Mouse (Mus musculus): ENCODE measurements at regions not wholly inside any gene's neighbourhood (a gene's known extent, or its start where the extent isn't known, plus 50 kb on each side); places are given as distances from the start of the nearest gene placed in this dataset.
"Not testable (repeated sequence)": the region's sequence is repeated elsewhere in the genome, so short reads cannot be mapped to it uniquely, and the experiment has no call there.

- H3K27ac ChIP-seq (ENCODE audit: low read depth, low read length); H3K4me2 ChIP-seq; ATAC-seq (replicated peaks; ENCODE audit: low FRiP score); H3K4me1 ChIP-seq (replicated peaks; ENCODE audit: control insufficient read depth, insufficient read depth, low read length); H3K27me3 ChIP-seq (replicated peaks; ENCODE audit: control insufficient read depth, insufficient read depth, low read length); DNase-seq (ENCODE audit: low spot score); H3K36me3 ChIP-seq (ENCODE audit: control insufficient read depth, insufficient read depth, low read length); H3K9ac ChIP-seq (ENCODE audit: low read depth, low read length); H3K9me3 ChIP-seq (ENCODE audit: control insufficient read depth, low read length); H3K4me3 ChIP-seq (ENCODE audit: low read depth, low read length): not testable (repeated sequence)
- 44% methylated on average over 3 of the region's 3 CpGs for WGBS
Observed at GRCm38 (mm10) chr12:17852138-17852537, 161.5 kb downstream of the Hpcal1 start.

GRCm38 (mm10) chr12:17872491-17872890 lies 181.8 kb downstream of the Hpcal1 start:
- H3K4me3 ChIP-seq (ENCODE audit: low read depth, low read length); DNase-seq (ENCODE audit: low spot score); H3K4me1 ChIP-seq (replicated peaks; ENCODE audit: control insufficient read depth, insufficient read depth, low read length); ATAC-seq (replicated peaks; ENCODE audit: low FRiP score); H3K9ac ChIP-seq (ENCODE audit: low read depth, low read length); H3K36me3 ChIP-seq (ENCODE audit: control insufficient read depth, insufficient read depth, low read length); H3K9me3 ChIP-seq (ENCODE audit: control insufficient read depth, low read length); H3K27ac ChIP-seq (ENCODE audit: low read depth, low read length); H3K4me2 ChIP-seq; H3K27me3 ChIP-seq (replicated peaks; ENCODE audit: control insufficient read depth, insufficient read depth, low read length): not testable (repeated sequence)
- WGBS: 63% methylated on average over 6 of the region's 6 CpGs

- Histone ChIP-seq H3K4me1 (replicated peaks; ENCODE audit: control insufficient read depth, insufficient read depth, low read length) (no peaks in the 10 kb centered on the region), H3K27ac (ENCODE audit: low read depth, low read length) (peak overlapping the region; percentile 52), H3K4me2 (peak overlapping the region; percentile 68), H3K27me3 (replicated peaks; ENCODE audit: control insufficient read depth, insufficient read depth, low read length) (no peaks in the 10 kb centered on the region), H3K9me3 (ENCODE audit: control insufficient read depth, low read length) (no peaks in the 10 kb centered on the region), H3K9ac (ENCODE audit: low read depth, low read length) (peak overlapping the region; percentile 70), H3K36me3 (ENCODE audit: control insufficient read depth, insufficient read depth, low read length) (no peaks in the 10 kb centered on the region), H3K4me3 (ENCODE audit: low read depth, low read length) (peak overlapping the region; percentile 74)
- WGBS: under 1% methylated on average over 59 of the region's 59 CpGs
- peak; percentile 100 for ATAC-seq (replicated peaks; ENCODE audit: low FRiP score)
- peak; percentile 84 for DNase-seq (ENCODE audit: low spot score)
Observed at GRCm38 (mm10) chr12:17881371-17882116, 190.9 kb downstream of the Hpcal1 start.

GRCm38 (mm10) chr12:17882117-17883116 lies 191.8 kb downstream of the Hpcal1 start:
- H3K9me3 ChIP-seq (ENCODE audit: control insufficient read depth, low read length); H3K36me3 ChIP-seq (ENCODE audit: control insufficient read depth, insufficient read depth, low read length); ATAC-seq (replicated peaks; ENCODE audit: low FRiP score); H3K4me1 ChIP-seq (replicated peaks; ENCODE audit: control insufficient read depth, insufficient read depth, low read length); H3K27me3 ChIP-seq (replicated peaks; ENCODE audit: control insufficient read depth, insufficient read depth, low read length): not testable (repeated sequence)
- WGBS: 3% methylated on average over 62 of the region's 65 CpGs
- Histone ChIP-seq H3K4me2 (peak overlapping the region; percentile 68), H3K27ac (ENCODE audit: low read depth, low read length) (peak overlapping the region; percentile 52), H3K9ac (ENCODE audit: low read depth, low read length) (peak overlapping the region; percentile 70), H3K4me3 (ENCODE audit: low read depth, low read length) (peak overlapping the region; percentile 74)
- peak; percentile 32 for DNase-seq (ENCODE audit: low spot score)

GRCm38 (mm10) chr12:17891663-17892310 lies 201.1 kb downstream of the Hpcal1 start:
- H3K4me1 ChIP-seq (replicated peaks; ENCODE audit: control insufficient read depth, insufficient read depth, low read length); H3K4me3 ChIP-seq (ENCODE audit: low read depth, low read length); H3K9me3 ChIP-seq (ENCODE audit: control insufficient read depth, low read length); ATAC-seq (replicated peaks; ENCODE audit: low FRiP score); DNase-seq (ENCODE audit: low spot score); H3K9ac ChIP-seq (ENCODE audit: low read depth, low read length); H3K4me2 ChIP-seq; H3K27me3 ChIP-seq (replicated peaks; ENCODE audit: control insufficient read depth, insufficient read depth, low read length); H3K36me3 ChIP-seq (ENCODE audit: control insufficient read depth, insufficient read depth, low read length); H3K27ac ChIP-seq (ENCODE audit: low read depth, low read length): not testable (repeated sequence)
- WGBS: 84% methylated on average over 6 of the region's 6 CpGs

GRCm38 (mm10) chr12:17913058-17913457 lies 222.4 kb downstream of the Hpcal1 start:
- DNase-seq (ENCODE audit: low spot score); H3K4me1 ChIP-seq (replicated peaks; ENCODE audit: control insufficient read depth, insufficient read depth, low read length); H3K36me3 ChIP-seq (ENCODE audit: control insufficient read depth, insufficient read depth, low read length); H3K4me3 ChIP-seq (ENCODE audit: low read depth, low read length); H3K9ac ChIP-seq (ENCODE audit: low read depth, low read length); H3K27me3 ChIP-seq (replicated peaks; ENCODE audit: control insufficient read depth, insufficient read depth, low read length); H3K9me3 ChIP-seq (ENCODE audit: control insufficient read depth, low read length); H3K4me2 ChIP-seq; ATAC-seq (replicated peaks; ENCODE audit: low FRiP score); H3K27ac ChIP-seq (ENCODE audit: low read depth, low read length): not testable (repeated sequence)
- WGBS: 90% methylated on average over 3 of the region's 3 CpGs

Data from liver, embryonic 11.5 days (tissue).